Mouse (Mus musculus) Patski (cell line): ENCODE measurements around the gene Cpa4. TPM values are rescaled to one million over a fixed set of nuclear protein-coding genes. Genes with fewer than 3 reads are reported as not detected.

Experiments
- ATAC-seq: fragments of 100-300 bp; one replicate; pipeline ENCODE4 v1.8.0; 2021
- CTCF ChIA-PET: fragments of 350-600 bp; sonication (Branson Sonifier 250); formaldehyde crosslinking; loops from one replicate; lab custom pipeline; 2022; ENCODE audit warnings: inconsistent platforms; lab: Charles Lee
- POLR2A ChIA-PET: fragments of 350-600 bp; sonication (Branson Sonifier 250); formaldehyde crosslinking; loops from one replicate; lab custom pipeline; 2022; ENCODE audit warnings: antibody characterized with exemption, inconsistent platforms; lab: Charles Lee
- DNase-seq: peaks from one replicate; pipeline ENCODE4 v3.0.0-alpha.2; 2011; ENCODE audit warnings: low read depth, low spot score
- H3K27me3 ChIP-seq: fragments of 371-371 bp; one replicate; pipeline ENCODE4 v1.5.1; 2021
- CTCF ChIP-seq: fragments of 100-300 bp; IDR thresholded peaks from one replicate; pipeline ENCODE4 v1.5.1; 2021
- in situ Hi-C: fragments of 300-500 bp; cut with MboI; formaldehyde crosslinking; loops from 3 replicates; pipeline ENCODE4 v1.11.1; 2018; ENCODE audit warnings: low pct_unique_long_range_greater_than_20kb, mixed read lengths
- polyA plus RNA-seq: library from polyadenylated mRNA; unstranded; gene quantifications from one replicate; pipeline ENCODE4 v1.2.3, GENCODE M21; 2021

The Cpa4 gene
- polyA plus RNA-seq, 1 experiment from 2014 or later = not detected

DNA sequence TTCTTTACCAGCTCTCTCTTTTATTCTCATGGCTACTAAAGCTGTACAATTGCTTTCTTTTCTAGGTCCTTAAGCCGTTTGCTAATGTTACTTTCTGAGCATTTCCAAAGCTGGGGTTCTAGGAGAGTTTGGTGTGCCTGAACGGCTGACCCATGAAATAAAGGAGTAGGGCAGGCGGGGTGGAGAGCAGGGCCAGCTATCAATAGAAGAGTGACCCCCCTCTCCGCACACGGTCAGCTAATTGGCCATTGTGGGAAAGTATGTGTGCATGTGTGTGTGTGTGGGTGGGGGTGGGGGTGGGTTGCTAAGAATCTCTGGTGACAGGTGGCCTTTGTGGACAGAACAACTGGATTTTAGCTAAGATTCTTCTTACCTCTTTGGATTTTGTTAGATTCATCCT, 43.0 kb downstream of the Cpa4 start:
- no peak for DNase-seq
- POLR2A ChIA-PET = no interaction called here
- no peak for TF ChIP-seq CTCF
- CTCF ChIA-PET = interaction anchor here (1.2 kb wide), 1 partner anchor 60 kb away, joined by 3 read pairs; no protein-coding TSS in a partner anchor
- peaks cover 8% of the 10 kb centered on the region for H3K27me3 ChIP-seq
- in situ Hi-C loops = no loop called here
- ATAC-seq = no peak

DNA sequence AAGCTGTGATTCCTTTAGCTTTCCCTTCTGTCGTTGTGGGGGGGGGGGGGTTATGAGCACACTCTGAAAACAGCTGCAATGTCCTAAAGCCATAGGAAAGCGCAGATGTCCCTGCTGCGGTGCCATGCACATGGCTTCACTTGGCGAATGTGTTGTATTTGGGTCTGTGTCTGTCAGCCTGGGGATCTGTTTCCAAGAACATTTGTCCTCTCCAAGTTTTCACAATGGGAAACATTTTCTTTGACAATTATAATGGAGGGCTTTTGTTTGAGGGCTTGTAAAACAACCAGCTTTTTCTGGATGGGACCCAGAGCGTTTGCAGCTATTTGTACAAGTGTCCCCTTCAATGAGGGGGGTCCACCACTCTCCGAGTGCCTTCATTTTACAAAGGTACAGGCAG, 46.1 kb downstream of the Cpa4 start:
- CTCF ChIA-PET = no interaction called here
- no peaks in the 10 kb centered on the region for H3K27me3 ChIP-seq
- TF ChIP-seq CTCF = no peak
- POLR2A ChIA-PET = no interaction called here
- in situ Hi-C loops = no loop called here
- ATAC-seq (no peak), DNase-seq (no peak)

DNA sequence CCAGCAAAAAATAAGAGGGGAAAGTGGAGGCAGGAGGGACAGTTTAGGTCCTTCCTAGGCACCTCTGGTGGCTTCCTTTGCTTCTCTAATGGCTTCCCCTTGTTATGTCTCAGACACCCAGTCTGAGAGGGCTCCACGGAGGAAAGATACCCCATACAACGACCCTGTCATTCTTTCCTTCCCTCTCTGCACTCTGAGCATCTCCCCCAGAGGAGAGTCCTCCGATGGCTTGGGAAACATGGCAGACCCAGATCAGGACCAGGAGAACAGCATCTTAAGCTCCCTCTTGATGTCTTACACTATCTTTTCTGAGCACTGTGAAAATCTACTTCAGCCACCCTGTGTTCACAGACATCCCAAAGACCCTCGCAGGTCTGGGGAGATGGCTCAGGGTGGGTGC, 47.6 kb downstream of the Cpa4 start:
- ATAC-seq = no peak
- POLR2A ChIA-PET = no interaction called here
- in situ Hi-C loops = no loop called here
- TF ChIP-seq CTCF = no peak
- CTCF ChIA-PET = no interaction called here
- DNase-seq = no peak
- H3K27me3 ChIP-seq = no peaks in the 10 kb centered on the region

DNA sequence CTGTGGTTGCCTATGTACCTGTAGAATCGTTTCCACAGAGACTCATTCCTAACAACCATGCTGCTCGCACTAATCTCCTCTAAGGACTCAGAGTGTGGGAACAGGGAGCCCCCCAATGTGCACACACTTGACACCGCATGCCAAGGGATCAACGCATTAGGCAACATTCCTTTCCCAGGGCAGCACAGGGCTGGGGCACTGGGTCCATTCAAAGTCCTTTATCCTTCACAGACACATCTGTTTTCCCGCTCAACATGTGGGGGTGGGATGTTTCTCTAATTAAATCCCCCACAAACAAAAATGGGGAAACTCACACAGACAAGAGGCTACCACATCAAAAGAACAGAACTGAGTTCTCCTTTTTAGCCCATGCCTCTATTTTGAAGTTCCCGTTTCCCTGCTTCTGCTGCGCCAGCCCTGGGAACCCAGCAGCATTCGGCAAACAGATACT, 48.3 kb downstream of the Cpa4 start:
- CTCF ChIA-PET = no interaction called here
- in situ Hi-C loops = no loop called here
- no peaks in the 10 kb centered on the region for H3K27me3 ChIP-seq
- POLR2A ChIA-PET = no interaction called here
- no peak for ATAC-seq
- DNase-seq = no peak
- TF ChIP-seq CTCF = no peak

DNA sequence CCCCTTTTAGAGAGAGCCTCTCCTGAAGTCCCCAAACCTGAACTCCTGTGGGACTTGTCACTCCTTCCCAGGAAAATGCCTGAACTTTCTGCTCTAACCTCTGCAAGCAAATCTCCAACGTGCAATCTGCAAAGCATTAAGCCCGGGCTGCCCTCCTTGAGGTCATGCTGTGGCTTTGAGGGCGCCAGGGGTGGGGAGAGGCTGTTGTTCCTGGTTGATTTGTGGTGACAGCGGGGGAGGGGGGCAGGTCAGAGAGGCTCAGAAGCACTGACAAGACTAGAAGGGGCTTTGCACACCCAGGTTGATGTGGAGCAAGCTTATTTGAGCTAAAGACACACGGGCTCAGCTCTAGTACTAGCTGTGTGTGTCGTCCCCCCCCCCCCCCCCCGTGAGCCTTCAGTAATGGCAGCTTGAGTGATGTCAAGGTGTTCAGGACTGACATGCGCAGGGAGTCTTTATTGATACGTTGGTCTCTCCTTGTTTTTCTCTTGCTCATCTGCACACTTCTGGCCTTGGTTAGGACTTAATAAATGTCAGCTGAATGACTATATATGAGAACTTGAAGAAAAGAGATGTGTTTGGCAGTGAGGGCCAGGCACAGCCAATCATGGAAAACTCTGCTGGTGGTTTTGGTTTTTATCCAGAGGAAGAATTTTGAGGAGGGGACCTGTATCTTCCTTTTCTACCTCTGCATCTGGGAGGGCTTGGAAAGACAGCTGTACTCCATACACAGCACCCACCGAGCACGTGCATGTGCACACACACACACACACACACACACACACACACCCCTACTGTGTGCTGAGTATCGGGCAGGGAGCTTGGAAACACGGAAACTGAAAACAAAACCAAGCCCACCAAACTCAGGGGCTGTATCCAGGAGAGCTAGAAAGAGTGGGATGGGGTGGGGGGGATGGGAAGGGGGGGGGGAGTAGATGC, 49.1 kb downstream of the Cpa4 start:
- no peak for TF ChIP-seq CTCF
- CTCF ChIA-PET = no interaction called here
- DNase-seq (no peak), ATAC-seq (no peak)
- POLR2A ChIA-PET = interaction anchor here (0.6 kb wide), 1 partner anchor 21 kb away, joined by 3 read pairs; no protein-coding TSS in a partner anchor
- no peaks in the 10 kb centered on the region for H3K27me3 ChIP-seq
- in situ Hi-C loops = no loop called here

DNA sequence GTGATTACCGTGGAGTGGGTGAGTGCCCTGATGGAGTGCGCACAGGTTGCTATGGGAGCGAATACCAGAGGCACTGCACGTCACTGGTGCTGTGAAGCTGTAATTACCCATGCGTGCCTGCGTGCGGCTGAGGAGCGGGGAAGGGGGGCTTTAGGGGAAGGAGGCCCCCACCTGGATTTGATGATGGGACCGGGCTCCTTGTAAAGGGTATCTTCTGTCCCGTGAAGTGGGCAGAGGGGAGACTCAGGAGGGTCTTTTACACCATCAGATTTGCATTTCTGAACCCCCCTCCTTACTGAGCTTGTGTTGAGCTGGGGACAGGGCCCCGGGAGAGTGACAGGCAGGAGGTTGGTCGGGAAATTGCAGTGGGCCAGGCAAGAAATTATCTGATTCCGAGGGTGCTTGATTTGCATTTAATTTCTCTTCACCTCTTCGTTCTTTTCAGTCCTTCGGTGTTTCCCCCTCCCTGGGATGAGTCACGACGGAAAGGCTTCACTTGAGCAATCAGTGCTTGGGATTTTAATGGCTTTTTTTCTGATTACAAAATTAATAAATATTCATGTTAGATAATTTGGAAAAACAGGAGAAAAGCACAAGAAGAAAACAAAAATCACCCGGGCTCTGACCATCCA, 49.9 kb downstream of the Cpa4 start:
- no peak for TF ChIP-seq CTCF
- POLR2A ChIA-PET = no interaction called here
- CTCF ChIA-PET = no interaction called here
- in situ Hi-C loops = no loop called here
- no peak for DNase-seq
- no peaks in the 10 kb centered on the region for H3K27me3 ChIP-seq
- ATAC-seq = no peak

DNA sequence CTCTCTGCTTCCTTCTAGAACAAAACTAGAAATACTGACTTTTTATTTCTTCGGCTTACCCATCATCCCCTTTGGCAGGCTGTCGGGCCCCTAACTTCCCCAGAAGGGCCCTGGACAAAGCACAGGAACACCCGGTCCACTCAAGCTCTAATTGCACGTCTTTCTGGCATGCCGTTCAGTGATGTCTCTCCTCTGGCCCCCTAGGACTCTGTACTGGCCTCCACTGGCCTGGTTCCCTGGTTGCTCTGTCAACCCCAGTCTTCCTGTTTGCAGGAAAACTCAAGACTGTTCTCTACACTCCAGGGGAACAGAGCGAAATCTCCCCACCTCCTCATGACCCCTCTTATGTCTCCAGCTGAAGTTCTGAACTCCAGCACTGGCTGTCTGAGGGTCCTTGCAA, 50.6 kb downstream of the Cpa4 start:
- in situ Hi-C loops = no loop called here
- H3K27me3 ChIP-seq = peaks cover under 1% of the 10 kb centered on the region
- POLR2A ChIA-PET = interaction anchor here (0.7 kb wide), 1 partner anchor 13 kb away, joined by 3 read pairs; no protein-coding TSS in a partner anchor
- no peak for TF ChIP-seq CTCF
- DNase-seq (no peak), ATAC-seq (no peak)
- CTCF ChIA-PET = no interaction called here

DNA sequence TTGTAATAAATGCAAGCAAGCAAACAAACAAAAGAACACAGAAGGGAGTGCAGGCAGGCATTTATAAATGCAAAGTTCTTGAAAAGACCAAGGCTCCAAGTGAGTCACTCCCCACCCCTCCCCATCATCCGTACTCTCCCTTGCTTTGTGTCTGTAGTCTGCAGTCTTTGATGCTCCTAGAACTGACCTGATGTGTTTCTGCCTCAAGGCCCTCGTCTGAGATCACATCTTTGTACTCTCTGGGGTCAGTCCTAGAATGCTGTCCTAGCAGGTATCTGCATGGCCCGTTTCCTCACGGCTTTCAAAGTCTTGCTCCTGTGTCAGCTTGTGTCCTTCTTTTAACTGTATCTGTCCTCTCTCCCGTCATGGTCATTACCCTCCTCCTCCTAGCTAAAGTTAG, 51.4 kb downstream of the Cpa4 start:
- ATAC-seq = no peak
- peaks cover 5% of the 10 kb centered on the region for H3K27me3 ChIP-seq
- no peak for TF ChIP-seq CTCF
- ChIA-PET POLR2A (no interaction called here), CTCF (interaction anchor here (0.6 kb wide), 1 partner anchor 13 kb away, joined by 3 read pairs; no protein-coding TSS in a partner anchor)
- in situ Hi-C loops = no loop called here
- no peak for DNase-seq

DNA sequence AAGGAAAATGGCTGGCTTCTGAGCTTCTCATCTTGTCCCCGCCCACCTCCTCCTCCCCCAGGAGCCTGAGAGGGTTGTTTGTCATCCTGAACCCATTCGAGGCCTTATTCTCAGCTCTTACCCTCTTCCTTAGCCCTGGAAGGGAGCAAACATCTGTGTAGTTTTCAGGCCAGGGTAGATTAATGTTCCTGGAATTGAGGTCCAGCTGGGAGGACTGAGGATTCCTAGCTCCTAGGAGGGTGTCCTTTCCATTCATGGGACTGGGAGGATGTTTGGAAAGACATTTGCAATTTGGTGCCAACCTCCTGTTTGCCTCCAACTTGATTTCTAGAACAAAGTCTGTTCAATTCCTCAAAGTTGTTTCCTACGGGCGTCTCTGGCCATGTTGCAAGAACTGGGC, 52.4 kb downstream of the Cpa4 start:
- TF ChIP-seq CTCF = no peak
- in situ Hi-C loops = no loop called here
- ChIA-PET POLR2A (no interaction called here), CTCF (no interaction called here)
- DNase-seq (no peak), ATAC-seq (no peak)
- H3K27me3 ChIP-seq = peaks cover 5% of the 10 kb centered on the region

DNA sequence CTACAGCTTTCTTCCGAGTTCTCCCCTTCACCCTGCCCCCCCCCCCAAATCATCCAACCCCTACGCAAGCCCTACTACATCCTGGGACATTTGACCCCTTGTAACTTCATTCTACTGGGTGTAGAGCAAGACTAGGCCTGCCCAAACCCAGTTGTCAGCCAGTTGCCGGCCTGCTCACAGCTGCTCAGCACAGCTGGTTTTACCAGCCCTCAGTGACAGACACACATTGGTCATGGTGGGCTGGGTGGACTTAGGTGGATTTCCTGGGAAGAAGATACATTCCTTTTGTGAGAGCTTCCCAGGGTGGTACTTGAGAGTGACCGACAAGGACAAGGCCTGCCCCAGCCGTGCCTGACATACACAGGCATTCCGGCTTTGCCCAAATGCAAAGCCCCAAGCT, 52.8 kb downstream of the Cpa4 start:
- no peak for ATAC-seq
- in situ Hi-C loops = no loop called here
- peaks cover 5% of the 10 kb centered on the region for H3K27me3 ChIP-seq
- CTCF ChIA-PET = no interaction called here
- TF ChIP-seq CTCF = no peak
- POLR2A ChIA-PET = no interaction called here
- DNase-seq = no peak

DNA sequence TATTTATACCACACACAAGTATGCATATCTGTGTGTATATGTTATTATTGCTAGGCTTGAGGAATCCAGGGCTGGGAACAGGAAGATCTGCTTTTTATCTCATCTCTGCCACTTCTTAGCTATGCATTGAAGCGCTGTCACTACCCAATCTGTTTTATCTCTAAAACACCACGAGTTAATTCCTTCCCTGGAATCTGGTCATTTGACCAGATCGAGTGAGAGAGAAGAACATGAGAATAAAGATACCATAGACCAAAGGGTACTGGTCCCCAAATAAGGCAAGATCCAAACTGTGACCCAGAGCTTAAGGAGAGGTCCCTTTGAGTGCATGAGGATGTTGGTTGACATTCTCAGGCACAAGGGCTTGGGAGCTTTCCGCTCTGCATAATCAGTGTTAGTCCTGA, 53.8 kb downstream of the Cpa4 start:
- ChIA-PET CTCF (interaction anchor here (1.5 to 1.6 kb wide), 2 partner anchors 19 to 24 kb away, joined by 3 to 4 read pairs; no protein-coding TSS in a partner anchor), POLR2A (no interaction called here)
- H3K27me3 ChIP-seq = peaks cover 5% of the 10 kb centered on the region
- in situ Hi-C loops = no loop called here
- TF ChIP-seq CTCF = no peak
- no peak for ATAC-seq
- no peak for DNase-seq
